31 mouse cellular contexts compared by ENCODE assay signal in the genomic region with DNA sequence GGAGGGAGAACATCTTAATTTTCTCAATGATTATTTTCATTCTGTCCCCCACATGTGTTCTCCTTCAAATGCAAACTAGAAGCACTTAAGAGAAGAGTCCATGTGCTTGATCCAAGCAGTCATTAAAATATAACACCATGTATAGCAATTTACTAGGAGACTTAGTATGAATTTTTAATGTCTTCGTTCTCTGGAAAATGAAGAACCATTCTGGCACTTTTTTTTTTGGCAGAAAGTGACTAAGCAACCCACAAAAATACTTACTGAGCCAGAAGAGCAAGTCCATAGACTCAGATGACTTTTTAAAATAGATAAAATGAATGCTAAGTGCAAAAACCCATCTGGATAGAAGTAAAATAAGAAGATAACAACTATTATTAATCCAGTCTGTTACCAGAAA.
"Had no signal": no experiment of that assay in that cellular context is flagged by ENCODE, and none has a peak within 500 bp of the region (broad histone marks: within the 10 kb centered on the region; RNA-seq: fewer than 3 reads in every experiment).

No protein-coding gene starts in this region.

- H3K27ac ChIP-seq: left cerebral cortex, adult 2 months; limb, embryonic 10.5 days; limb, embryonic 12.5 days; limb, embryonic 13.5 days; limb, embryonic 15.5 days; liver, embryonic 12.5 days; liver, embryonic 13.5 days; liver, embryonic 14.5 days; liver, embryonic 15.5 days; lung, embryonic 15.5 days; macrophage; midbrain, embryonic 12.5 days; midbrain, embryonic 13.5 days; midbrain, embryonic 15.5 days had no signal

- H3K4me3 ChIP-seq: left cerebral cortex, adult 2 months; limb, embryonic 10.5 days; limb, embryonic 12.5 days; limb, embryonic 13.5 days; limb, embryonic 15.5 days; liver, embryonic 12.5 days; liver, embryonic 13.5 days; liver, embryonic 15.5 days; lung, embryonic 15.5 days; megakaryocyte, embryonic 14.5 days; midbrain, embryonic 12.5 days; midbrain, embryonic 13.5 days; midbrain, embryonic 15.5 days; myocyte had no signal

- H3K9me3 ChIP-seq: limb, embryonic 10.5 days; limb, embryonic 12.5 days; limb, embryonic 13.5 days; limb, embryonic 15.5 days; liver, embryonic 12.5 days; liver, embryonic 13.5 days; liver, embryonic 15.5 days; lung, embryonic 15.5 days; megakaryocyte, embryonic 14.5 days; midbrain, embryonic 12.5 days; midbrain, embryonic 13.5 days; midbrain, embryonic 15.5 days had no signal

- H3K9ac ChIP-seq: limb, embryonic 12.5 days; limb, embryonic 13.5 days; limb, embryonic 15.5 days; liver, embryonic 12.5 days; liver, embryonic 13.5 days; liver, embryonic 14.5 days; liver, embryonic 15.5 days; liver, postnatal 0 days; lung, embryonic 14.5 days; lung, embryonic 15.5 days; midbrain, embryonic 12.5 days; midbrain, embryonic 13.5 days; midbrain, embryonic 15.5 days had no signal

- H3K36me3 ChIP-seq: limb, embryonic 10.5 days; limb, embryonic 12.5 days; limb, embryonic 13.5 days; limb, embryonic 15.5 days; liver, embryonic 12.5 days; liver, embryonic 13.5 days; liver, embryonic 15.5 days; lung, embryonic 15.5 days; midbrain, embryonic 12.5 days; midbrain, embryonic 13.5 days; midbrain, embryonic 15.5 days had no signal

- ATAC-seq: liver, embryonic 12.5 days; liver, postnatal 0 days; lung, postnatal 0 days; midbrain, embryonic 13.5 days; midbrain, embryonic 15.5 days; midbrain, embryonic 16.5 days had no signal

- DNase-seq: left cerebral cortex, postnatal 4 days; liver; liver, embryonic 13.5 days; liver, postnatal 0 days; lung, adult 18-20 months; lung, adult 2 months; lung, embryonic 14.5 days; lung, postnatal 10 days; lung, postnatal 14 days; lung, postnatal 36 days; lung, postnatal 4 days; midbrain, embryonic 14.5 days had no signal

- H3K4me1 ChIP-seq: limb, embryonic 10.5 days; limb, embryonic 12.5 days; limb, embryonic 13.5 days; limb, embryonic 15.5 days; liver, embryonic 12.5 days; liver, embryonic 13.5 days; liver, embryonic 15.5 days; lung, embryonic 15.5 days; megakaryocyte, embryonic 14.5 days; midbrain, embryonic 12.5 days; midbrain, embryonic 13.5 days; midbrain, embryonic 15.5 days had no signal

- H3K4me2 ChIP-seq: limb, embryonic 12.5 days; limb, embryonic 13.5 days; limb, embryonic 15.5 days; liver, embryonic 11.5 days; liver, embryonic 12.5 days; liver, embryonic 13.5 days; liver, embryonic 15.5 days; lung, embryonic 14.5 days; lung, embryonic 15.5 days; midbrain, embryonic 11.5 days; midbrain, embryonic 12.5 days; midbrain, embryonic 13.5 days; midbrain, embryonic 15.5 days had no signal

- H3K27me3 ChIP-seq: limb, embryonic 12.5 days; limb, embryonic 13.5 days; limb, embryonic 15.5 days; liver, embryonic 12.5 days; liver, embryonic 13.5 days; liver, embryonic 15.5 days; lung, embryonic 15.5 days; megakaryocyte, embryonic 14.5 days; midbrain, embryonic 12.5 days; midbrain, embryonic 13.5 days; midbrain, embryonic 15.5 days had no signal
